Mouse (Mus musculus) right cerebral cortex, postnatal 10 days (tissue): ENCODE data around the gene Mpp3.
A peak's percentile ranks its signal among the peaks of the same experiment; 100 is the strongest.

Experiments used
- DNase-seq, 2 experiments: peaks; one replicate each; pipeline ENCODE4 v3.0.0; 2021; ENCODE audit warnings: low spot score in 2 of 2

Gene Mpp3

DNA sequence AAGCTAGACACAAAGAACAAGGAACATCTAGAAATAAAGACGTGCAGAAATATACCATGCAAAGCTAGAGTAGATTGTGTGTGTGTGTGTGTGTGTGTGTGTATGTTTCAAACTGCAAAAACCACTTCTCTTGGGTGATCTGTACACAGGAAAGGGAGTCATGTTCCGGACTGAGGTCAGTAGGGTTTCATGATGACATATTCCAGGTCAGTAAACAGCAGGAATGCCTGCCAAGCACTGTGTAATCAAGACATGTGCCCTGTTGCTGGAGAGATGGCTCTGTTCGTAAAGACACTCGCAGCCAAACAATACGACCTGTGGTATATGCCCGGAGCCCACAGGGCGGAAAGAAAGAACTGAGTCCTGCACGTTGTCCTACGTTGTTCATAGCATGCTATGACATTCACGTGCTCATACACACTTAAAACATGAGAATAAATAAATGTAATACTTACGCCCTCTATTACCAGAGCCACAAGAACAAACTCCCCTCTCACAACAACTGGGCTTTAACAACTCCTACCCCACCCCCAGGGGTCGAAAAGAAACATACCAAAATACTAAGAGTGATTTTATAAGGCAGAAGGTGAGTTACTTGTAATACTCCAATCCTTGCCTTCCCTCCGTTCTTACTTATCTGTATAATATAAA is 11.4 kb upstream of the Mpp3 start:
- DNase-seq: no peak

DNA sequence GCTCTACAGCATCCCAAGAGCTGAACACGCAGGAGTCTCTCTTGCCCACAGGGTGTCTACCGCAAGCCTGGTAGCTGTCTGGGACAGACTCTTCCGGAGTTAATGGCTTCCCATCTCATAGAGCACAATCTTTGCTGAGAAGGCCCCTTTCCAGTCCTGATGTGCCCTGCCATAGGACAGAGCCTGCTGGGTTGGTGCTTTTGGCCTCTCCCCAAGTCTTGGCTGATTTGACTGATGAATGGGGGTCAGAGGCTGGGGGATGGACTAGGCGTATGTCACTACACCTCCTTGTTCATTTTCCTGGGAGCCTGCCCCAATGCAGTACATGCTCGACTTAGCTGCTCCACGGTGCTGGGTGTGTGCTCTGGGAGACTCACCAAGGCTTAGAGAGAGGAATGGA is 9.5 kb upstream of the Mpp3 start:
- DNase-seq: no peak

DNA sequence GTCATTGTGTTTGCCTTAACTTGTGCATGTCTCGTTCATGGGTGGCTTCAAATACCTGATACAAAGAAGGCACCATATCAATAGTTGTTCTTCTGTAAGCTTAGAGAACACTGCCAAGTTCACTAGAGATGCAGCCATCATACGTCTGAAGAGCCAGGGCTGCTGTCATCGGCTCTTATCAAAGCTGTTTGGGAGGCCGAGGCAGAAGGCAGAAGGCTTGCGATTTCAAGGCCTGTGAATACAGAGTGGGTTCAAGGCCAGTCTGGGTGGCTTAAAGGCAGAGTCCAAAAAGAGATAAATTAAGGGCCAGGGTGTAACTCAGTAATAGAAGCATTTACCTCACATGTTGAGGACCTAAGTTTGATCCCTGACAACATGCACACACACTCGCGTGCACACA is 8.1 kb upstream of the Mpp3 start:
- DNase-seq: no peak

DNA sequence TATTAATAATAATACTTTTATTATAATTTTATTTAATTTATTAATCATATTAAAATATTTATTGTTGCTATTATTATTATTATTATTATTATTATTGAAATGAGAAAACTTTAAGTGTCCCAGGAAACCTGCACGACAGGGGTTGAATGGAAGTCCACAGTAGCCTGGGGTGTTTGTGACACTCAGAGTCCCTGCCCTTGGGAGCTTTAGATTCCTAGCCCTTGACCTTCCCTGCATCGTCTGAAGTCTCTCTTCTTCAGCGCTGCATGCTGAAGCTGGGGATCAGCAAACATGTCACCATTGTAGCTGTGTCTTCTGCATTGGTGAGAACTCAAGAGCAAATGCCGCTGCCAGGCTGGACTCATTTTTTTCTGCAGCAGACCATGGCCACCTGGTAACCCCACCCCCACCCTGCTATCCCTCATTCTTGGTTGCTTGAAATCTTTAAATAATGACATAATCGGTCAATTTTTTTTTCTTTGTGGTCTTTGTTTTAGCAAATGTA is 7.2 kb upstream of the Mpp3 start:
- no peak for DNase-seq

DNA sequence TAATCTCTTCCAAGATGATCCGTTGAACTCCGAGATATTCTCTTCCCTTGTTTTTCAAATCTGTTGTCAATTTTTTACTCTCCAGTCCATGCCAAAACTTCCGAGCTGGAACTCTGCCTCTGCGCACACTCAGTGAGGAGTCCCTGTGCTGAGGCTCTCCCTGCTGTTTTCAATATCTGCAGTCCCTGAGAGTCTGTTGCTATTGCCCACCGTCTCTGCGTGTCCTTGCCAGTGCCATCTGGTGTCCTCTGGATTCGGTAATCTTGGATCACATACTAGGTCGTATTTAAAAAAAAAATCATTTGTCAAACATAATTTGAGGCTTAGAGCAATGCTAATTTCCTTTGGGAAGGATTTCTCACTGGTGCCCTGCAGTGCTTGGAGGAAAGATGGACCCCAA is 6.6 kb upstream of the Mpp3 start:
- DNase-seq: peak in 1 of 2 experiments; percentile 59

DNA sequence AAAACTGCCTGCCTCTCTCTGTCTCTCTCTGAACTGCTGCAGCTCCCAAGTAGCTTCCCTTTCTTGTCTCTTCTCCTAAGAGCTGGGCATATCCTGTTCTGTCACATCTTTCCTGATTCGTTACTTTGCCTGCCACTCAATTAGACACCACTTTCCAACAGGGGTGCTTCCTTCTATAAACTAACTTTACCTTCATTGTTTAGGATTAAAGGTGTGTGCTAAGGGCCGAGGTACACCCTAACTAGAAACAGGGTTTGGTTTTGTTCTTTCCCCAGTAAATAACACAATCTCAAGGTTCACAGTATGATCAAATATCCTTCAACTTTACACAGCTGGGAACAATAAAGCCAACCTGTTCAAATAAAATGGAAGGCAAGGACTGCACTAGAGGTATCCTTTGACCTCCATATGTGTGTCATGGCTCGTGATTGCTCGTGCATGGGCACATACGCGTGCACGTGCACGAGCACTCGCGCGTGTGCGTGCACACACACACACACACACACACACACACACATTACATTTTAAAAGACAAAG is 4.9 kb upstream of the Mpp3 start:
- no peak for DNase-seq

DNA sequence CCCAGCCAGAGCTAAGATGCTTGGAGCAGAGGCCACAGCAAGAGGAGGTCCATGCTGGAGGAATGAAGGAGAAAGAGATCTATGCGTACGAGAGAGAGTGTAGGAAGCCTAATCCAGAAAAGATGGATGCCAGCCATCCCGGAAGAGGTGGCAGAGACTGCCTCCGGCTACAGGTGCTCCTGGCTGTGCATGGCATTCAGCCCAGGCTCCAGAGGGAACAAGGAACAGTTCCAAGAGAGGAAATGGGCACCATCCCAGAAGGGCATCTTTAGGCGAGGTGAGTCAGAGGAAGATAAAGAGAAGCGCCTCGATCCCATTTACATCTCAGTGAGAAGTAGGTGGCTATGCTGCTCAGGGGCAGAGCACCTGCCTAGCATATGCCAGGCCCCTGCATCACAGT is 2.9 kb upstream of the Mpp3 start:
- no peak for DNase-seq

DNA sequence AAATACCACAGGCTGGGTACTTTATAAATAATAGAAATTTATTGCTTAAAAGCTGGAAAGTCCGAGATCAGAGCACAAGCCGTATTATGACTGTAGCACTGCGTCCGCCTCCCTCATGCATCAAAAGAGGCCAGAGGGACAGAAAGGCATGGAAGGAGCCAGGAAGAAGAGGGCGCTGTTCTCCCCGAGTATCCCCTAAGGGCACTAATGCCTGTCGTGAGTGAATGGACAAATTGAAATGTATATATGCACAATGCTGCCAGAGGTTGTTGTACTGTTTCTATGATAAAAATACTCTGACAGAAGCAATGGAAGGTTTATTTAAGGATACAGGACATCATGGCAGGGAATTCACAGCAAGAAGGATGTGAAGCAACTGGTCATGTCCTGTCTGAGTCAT is 1.7 kb upstream of the Mpp3 start:
- no peak for DNase-seq

DNA sequence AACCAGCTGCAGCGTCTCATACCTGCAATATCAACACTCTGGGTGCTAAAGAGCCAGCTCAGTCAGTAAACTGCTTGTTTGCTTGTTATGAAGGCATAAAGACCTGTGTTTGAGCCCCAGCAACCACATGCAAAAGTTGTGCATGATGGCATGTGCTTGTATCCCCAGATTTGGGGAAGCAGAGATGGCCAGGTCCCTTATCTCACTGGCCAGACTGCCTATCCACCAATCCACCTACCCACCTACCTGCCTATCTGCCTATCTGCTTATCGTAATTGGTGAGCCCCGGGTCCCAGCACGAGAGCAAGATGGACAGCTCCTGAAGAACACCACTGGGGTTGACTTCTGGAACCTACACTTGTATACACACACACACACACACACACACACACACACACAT is 1.0 kb upstream of the Mpp3 start:
- no peak for DNase-seq

DNA sequence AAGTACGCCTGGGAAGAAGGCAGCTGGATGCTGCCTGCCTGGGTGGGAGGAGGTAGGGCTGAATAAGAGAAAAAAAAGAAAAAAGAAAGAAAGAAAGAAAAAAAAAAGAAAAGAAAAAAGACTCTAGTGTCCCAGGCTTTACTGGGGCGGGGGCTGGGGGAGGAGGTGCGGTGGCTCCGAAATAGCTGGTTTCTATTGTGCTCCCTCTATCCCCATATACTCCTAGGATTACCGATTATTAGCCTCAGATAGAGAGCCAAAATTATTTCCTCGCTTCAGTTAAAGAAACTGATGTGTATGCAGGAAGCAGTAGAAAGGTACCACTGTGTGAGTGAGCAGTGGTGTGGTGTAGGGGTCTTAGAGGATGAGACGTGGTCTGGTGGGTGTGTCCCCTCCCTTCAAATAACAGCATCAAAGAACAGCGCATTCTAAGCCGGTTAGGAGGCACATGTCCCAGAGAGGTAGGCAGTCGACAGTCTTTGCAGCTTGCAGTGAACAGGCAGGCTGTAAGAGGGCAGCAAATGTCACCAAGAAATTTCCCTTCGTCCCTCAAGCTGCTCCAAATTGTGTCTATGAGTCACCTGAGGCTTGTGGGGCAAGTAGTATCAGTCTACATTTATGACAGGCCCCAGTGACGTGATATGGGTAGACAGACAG is 772 bp downstream of the Mpp3 start:
- DNase-seq: no peak

DNA sequence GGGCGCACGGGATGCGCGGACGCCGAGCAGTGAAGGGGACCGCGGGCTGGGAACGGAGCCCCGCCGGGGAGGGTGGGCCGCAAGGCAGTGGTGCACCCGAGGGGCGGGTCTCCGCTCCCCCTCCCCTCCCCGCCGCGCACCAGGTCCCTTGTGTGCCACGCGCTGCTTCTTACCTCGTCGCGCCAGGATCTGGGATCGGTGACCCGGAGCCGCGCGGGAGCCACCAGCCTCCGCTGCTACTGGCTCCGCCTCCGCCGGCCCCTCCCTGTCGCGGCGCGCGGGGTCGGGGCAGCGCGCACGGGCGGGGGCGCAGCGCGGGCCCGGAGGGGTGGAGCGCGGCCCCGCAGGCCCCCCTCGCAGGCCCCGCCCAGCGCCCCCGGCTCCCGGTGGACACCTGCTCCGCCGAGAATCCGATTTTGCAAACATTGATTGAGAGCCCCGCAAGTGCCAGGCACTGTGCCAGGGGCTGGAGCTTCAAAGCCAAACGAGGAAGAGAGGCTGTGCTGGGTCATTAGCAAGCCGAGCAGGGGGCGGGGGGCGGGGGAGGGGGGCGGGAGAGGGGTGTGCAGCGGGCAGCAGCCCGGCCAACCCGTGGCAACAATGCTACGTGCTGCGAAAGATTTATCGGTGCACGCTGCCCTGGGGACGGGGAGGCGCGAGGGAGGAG is 1.4 kb downstream of the Mpp3 start:
- peak; percentile 79 to 80 for DNase-seq

DNA sequence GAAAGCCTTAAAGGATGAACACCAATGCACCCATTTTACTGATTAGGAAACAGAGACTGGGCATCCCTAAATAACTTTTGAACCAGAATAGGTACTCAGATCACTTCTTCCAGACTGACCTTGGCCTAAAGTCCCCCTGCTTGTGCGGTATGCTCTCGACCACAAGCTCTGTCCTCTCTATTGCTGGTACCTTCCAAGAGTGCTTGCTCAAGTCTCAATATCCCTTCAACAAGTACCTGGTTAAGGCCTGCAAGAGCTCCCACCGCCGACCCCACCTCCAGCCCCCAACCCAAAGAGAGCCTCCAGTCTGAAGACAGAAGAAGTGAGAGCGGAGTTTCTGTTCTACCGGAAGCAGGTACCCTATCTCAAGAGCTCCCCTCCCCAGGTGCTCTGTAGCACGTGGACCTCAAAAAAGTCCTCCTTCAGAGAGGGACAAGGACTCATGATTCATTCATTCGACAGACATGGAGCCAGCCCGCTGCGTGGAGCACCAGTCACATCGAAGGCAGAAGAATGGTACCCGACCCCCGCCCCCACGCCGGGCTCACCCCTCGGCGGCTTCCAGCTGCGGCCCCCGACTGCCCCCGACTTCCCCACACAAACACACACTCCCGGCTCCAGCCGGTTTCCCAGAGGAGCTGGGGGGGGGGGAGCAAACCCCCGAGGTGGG is 2.1 kb downstream of the Mpp3 start:
- DNase-seq: peak; percentile 50 to 62

DNA sequence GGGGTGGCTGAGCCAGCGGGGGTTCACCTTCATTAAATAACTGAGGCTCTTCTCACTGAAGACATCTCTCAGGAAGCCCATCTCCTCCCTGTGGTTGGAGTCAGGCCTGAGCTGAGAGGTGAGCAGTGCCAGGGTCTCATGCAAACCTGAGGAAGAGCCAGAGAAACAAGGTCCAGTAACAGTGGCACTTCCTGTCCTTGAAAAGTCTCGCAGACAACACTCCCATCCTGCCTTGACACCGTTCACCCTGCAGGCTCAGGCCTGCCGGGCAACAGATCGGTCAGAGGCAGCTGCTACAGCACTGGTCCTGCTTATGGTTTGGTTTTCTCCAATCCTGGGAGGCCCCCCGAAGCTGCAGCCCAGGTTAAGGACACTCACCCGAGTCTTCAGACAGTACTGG is 2.9 kb downstream of the Mpp3 start:
- no peak for DNase-seq

DNA sequence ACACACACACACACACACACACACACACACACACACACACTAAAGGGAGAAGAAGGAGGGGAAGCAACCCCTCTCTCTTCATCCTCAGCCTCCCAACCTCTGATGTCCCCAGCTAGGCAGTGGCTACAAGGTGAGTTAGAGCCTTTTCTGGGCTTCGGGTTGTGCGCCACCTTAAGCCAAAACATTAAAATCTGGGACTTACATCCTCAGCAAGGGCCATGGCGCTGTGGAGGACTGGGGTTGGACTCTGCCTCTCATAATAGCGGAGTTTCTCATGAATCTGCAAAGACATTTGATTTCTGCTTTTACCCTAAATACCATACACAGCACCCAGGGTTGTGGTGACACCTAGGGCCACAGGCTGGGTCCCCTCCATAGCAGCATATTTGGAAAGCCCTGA is 3.4 kb downstream of the Mpp3 start:
- no peak for DNase-seq

DNA sequence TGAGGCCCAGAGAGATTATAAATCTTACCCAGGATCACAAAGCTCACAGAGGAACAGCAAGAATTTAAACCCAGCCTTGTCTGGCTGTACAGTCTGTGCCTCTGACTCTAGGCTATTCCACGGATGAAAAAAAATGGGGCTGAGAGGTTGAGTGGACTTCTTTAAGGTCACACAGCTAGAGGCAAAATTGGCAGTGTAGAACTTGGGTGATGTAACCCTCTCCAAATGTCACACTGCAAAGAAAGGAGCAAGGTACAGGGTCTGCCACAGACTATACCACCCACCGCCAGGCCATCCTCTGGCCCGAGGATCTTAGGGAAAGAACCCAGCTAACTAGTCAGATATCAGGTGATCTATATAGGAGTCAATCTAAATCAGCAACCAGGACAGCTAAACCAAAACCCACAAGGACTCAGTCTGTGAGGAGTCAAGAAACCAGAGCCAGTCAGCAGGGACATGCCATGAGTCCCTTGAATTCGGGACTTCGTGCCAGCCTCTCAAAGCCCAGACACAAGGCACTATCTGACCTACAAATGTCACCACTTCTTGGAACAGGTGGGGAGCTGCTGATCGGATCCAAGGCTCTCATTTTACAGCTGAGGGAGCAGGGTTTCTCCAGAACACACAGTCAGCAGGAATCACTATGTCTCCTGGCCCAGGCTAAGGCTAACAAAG is 4.0 kb downstream of the Mpp3 start:
- no peak for DNase-seq

DNA sequence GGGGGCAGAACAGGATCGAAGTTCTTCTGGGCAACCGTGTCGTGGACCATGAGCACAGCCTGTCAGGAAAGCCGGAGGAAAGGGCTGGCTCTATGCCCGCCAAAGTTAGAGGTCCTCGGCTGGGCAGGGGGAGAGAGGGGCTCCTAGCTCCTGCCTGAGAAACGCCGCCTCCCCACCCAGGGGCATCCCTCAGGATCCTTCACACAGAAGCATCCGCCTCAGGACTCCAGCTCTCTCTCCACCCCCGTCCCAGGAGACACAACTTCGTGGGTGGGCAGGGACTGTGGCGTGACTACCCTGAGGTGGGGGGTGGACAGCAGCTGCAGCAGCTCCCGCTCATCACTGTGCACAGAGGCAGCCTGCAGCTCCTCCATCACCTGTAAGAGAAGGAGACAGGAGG is 4.9 kb downstream of the Mpp3 start:
- DNase-seq: no peak

DNA sequence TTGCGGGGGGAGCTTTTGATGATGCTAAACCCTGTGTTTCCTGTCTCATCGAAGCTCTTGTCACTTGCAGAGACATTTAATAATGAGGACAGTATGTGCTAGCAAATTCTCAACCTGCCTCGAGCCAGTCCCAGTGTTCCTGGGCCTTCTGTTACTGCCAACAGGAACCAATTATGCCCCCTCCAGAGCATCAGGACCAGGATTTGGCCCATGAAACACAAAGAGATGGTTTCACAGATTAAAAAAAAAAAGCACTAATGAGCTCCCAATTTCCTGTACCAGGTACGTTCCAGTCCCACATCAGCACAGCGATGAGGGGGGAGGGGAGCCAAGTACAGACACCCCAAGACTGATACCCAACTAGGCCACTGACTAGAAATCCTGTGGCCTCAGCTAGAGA is 7.1 kb downstream of the Mpp3 start:
- DNase-seq: no peak

DNA sequence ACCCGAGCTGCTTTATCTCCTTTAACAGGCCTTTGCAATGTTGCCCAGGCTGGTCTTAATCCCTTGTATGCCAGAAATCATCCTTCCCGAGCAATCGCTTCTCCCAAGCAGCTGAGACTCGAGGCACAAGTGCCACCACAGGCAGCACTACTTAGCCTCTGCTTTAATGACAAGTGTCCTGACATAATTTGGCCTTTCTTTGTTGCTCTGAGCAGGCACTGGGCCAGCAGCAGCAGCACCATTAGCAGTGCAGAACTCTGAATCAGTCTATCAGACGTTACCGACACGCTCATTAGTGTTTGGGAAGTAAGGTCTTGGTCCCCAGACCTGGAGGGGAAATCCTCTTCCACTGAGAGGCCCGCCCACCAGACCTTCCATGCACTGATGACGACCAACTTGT is 8.5 kb downstream of the Mpp3 start:
- DNase-seq: no peak

DNA sequence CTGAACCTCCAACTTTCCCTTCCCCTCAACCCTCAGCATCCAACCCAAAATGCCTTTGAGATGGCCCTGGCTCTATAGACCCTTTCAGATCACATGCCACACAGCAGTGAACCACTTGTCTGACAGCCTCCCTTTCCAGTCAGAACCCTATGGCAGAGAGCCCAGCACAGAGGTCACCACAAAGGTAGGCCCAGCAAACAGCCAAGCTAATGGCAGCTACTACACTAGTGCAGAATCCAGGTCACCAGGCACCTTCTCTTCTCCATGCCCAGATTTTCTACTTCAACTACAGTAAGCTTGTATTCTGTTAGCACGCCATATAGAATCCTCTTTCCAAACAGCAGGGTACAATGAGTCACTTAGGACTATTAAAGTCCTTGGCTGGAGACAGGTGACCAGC is 12.1 kb downstream of the Mpp3 start:
- DNase-seq: no peak

DNA sequence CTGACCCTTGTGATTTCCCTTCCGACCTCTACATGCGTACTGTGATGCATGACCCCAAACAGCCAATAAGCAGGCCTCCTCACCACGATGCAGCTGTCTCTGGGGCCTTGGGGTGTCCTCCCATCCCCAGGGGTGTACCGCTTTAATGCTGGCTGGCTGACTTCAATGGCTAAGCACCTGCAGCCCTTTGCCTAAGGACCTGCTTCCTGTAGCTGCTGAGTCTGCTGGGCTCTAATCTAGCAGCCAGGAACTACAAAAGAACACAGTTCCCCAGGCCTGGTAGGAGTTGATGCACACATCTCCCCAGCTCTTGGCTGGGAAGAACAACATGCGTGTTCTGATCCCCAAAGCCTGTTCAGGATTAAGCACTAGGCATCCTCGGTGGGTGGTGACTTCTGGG is 12.8 kb downstream of the Mpp3 start:
- no peak for DNase-seq

DNA sequence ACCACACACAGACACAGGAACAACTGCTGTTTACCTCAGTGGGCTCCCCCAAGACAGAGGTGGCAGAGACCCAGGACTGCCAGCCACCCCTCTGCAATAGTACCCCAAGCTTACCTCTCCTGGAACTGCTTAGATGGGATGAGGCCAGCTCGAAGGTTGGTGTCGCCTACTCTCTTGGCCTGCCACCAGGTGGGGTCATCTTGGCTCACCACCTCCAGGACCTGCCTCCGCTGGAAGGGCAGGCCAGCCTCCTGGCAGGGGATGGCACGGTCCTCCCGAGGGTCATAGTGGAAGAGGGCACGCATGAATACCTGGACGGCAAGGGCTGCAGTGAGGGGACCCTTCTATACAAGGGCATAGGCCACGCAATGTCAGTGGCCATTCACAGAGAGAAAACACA is 15.1 kb downstream of the Mpp3 start:
- no peak for DNase-seq

DNA sequence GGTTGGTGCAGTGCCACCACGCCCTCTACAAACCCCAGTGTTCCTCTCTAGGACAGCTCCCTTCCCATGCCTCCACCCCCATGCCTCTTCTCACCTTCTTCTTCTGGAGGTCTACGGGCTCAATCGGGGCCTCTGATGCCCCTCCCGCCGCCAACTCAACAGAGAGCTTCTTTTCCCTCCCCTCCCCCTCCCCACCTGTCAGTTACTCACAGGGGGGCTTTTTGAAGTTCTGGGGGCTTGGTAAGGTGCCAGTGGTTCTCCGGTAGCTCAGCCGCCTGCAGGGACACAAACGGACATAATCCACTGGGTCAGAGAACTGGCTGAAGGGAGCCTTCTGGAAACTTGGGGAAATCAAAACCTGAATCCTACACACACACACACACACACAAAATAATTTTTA is 16.8 kb downstream of the Mpp3 start:
- no peak for DNase-seq
